Mouse (Mus musculus) T-helper 17 cell (primary cell): ENCODE measurements around the gene Cacna1d.

ENCODE experiments used
- in situ Hi-C, 2 experiments: fragments of 300-600 bp; cut with MboI, MseI; formaldehyde crosslinking; loops; 1 replicate in 1 of 2; 2 replicates in 1 of 2; pipeline ENCODE4 v1.15.1; 2025; ENCODE audit warnings: high pct_unique_total_duplicates in 2 of 2

The Cacna1d gene

DNA sequence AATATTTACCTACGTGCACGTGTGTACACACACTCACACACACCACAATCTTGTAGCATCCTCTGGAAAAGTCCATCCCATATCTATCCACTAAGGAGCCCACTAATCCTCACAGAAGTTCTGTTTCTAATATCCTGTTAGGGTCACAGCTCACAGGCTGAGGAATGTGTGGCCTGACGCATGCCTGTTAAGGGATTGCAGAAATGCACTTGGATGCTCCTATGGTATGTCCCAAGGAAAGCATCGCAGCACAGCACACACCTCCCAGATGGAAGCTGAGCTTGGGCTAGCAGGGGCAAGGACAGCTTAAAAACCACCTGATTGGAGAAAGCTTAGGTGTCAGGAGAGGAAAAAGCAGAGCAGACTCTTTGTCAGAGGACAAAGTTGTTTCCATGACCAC, 271.4 kb downstream of the Cacna1d start:
- in situ Hi-C loops, result no loop called here

- in situ Hi-C loops, result no loop called here
Measured at GRCm38 (mm10) chr14:30218114-30218513, 273.1 kb downstream of the Cacna1d start.

- in situ Hi-C loops, result no loop called here
Measured at GRCm38 (mm10) chr14:30217124-30217523, 274.1 kb downstream of the Cacna1d start.

- in situ Hi-C loops, result no loop called here
Measured at GRCm38 (mm10) chr14:30208156-30208555, 283.1 kb downstream of the Cacna1d start.

- in situ Hi-C loops, result no loop called here
Measured at GRCm38 (mm10) chr14:30205821-30206220, 285.4 kb downstream of the Cacna1d start.

GRCm38 (mm10) chr14:30204526-30204925, 286.7 kb downstream of the Cacna1d start:
- in situ Hi-C loops, result no loop called here

DNA sequence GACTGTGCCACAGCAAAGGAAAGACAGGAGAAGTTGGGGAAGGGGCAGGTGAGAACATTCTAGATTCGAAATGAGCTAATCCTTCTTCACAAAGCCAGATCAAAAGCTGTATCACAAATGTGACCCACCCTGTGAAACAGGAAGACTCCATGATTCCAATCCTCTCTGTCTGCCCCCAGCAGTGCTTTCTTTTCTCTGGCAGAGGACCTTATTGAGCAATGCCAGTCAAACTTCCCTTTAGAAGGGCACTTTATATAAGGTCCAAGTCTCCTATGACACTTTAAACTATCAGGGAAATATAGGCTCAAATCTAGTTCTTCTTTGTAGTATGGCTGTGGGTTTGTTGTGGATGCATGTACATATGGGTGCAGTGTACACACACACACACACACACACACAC, 290.9 kb downstream of the Cacna1d start:
- in situ Hi-C loops, result no loop called here

GRCm38 (mm10) chr14:30198882-30199281, 292.4 kb downstream of the Cacna1d start:
- in situ Hi-C loops, result no loop called here

DNA sequence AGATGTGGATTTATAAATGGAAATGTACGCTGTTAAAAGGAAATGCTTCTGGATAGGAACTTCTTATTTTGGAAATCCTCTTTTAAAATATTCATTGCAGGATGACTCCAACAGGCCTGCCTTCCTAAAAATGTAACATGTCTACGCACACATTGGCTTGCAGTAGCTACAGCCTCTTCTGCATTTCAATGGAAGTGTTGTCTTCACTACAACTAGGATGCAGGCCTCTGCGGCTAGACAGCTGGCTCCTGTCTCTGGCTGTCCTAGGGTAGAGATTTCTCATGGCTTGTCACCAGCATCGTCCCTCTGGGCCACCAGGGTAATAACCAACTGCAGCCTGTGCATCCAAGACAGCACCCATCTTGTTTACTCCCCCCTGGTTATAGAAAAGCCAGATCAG, 293.1 kb downstream of the Cacna1d start:
- in situ Hi-C loops, result no loop called here

GRCm38 (mm10) chr14:30196959-30197358, 294.3 kb downstream of the Cacna1d start:
- in situ Hi-C loops, result no loop called here

GRCm38 (mm10) chr14:30196235-30196634, 295.0 kb downstream of the Cacna1d start:
- in situ Hi-C loops, result no loop called here

DNA sequence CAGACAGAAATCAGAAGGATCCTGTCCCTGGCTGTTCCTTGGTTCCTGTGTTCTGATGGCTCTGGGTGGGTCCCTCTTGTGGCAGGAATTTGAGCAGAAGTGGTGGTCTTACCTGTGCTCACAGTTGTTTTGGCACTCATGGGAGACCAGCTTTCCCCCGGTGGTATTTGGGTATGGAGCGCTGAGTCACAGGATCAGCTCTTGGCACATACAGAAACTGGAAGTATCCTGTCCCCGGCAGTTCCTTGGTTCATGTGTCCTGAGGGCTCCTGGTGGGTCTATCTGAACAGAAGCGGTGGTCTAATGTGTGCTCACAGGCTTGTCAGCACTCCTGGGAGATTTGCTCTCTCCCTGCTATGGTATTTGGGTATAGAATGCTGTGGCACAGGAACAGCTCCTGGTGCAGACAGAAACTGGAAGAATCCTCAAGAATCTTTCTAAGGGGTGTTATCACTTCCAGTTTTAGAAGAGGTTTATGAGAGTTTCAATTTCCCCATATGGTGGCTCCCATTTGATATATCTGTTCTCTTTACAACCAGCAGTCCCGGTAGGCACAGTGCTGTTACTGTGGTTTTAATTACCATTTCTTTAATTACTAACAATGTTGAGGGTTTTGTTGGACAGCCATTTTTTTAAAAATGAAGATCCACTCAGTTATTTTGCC, 300.8 kb downstream of the Cacna1d start:
- in situ Hi-C loops, result no loop called here

DNA sequence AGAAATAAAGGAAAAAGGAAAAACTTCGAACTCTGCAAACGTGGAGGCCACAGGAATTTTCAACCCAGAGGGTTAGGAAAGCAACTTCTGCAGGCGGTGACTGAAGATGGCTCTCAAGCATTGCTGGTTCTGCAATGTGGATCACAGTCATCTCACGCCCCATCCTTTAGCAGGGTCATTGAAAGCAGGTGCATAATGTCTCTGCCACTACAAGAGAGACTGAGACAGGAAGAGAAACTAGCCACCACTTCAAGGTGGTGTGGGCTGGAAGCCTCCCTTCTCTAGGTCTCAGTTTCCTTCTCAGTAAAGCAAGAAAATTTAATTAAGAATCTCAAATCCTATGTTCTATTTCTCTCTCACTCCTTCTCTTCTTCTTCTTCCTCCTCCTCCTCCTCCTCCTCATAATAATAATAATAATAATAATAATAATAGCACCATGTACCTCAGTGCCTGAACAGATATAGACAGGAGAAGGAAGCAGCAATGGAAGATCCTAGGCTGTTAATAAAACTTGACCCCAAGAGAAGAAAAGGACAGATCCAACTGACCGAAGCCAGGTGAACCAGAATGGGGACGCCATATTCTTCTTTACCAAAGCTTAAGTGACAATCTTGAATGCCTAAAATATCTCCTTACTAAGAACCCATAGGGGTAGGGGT, 305.5 kb downstream of the Cacna1d start:
- in situ Hi-C loops, result no loop called here

DNA sequence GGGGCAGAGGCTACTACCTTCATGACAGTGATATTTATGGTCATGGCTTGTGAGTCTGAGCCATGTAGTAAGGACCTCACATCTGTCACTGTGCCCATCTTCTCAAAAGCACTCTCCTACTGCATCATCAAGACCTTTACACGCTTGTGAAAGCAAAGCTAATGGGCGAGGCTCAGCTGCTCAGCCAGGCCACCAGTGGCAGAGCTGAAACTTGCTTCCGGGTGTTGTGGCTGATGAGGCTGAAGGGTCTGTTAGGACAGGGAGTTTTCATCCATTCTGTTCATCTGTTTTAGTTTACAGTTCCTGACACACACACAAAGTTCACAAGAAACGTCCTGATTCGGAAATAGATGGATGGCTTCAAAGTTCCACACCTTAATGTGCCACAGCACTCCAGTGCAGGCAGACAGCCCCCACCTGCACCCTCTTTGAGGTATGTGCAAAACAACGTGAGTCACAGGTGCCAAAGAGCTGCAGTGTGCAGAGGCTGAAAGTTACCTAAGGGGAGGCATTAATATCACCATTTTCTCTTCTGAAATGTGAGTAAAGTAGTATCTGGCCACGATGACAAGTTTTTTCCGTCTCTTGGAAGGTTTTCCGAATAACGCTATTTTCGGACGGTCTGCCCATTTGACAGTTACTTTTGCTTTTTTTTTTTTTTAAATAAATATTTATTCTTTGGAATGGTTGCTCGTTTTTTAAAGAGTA, 306.7 kb downstream of the Cacna1d start:
- in situ Hi-C loops, result loop anchor here (5.0 kb wide), 2 partner anchors 87 to 668 kb away; no protein-coding TSS in a partner anchor

DNA sequence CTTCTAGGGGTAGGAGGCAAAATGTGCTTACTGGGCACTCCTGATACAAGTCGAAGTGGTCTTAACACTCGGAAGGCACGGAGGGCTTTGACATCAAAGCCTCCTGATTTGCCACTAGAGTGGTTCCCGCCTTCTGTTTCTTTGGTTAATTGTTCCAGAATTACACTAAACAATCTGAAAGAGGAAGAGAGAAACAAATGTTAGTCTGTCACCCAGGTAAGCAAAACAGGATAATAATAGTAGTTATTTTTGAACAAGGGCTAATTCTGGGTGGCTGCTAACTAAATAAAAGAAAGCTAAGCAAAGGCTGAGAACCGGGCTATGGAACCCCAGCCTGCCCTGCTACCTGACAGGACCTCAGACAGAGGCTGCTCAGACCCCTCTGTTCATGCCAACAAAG, 307.2 kb downstream of the Cacna1d start:
- in situ Hi-C loops, result loop anchor here (5.0 kb wide), 2 partner anchors 87 to 668 kb away; no protein-coding TSS in a partner anchor

GRCm38 (mm10) chr14:30182624-30183524, 308.4 kb downstream of the Cacna1d start:
- in situ Hi-C loops, result loop anchor here (5.0 kb wide), 2 partner anchors 86 to 669 kb away; no protein-coding TSS in a partner anchor

GRCm38 (mm10) chr14:30178306-30178705, 312.9 kb downstream of the Cacna1d start:
- in situ Hi-C loops, result no loop called here

- in situ Hi-C loops, result no loop called here
Measured at GRCm38 (mm10) chr14:30177850-30178249, 313.4 kb downstream of the Cacna1d start.

- in situ Hi-C loops, result no loop called here
Measured at GRCm38 (mm10) chr14:30175362-30175761, 315.9 kb downstream of the Cacna1d start.

DNA sequence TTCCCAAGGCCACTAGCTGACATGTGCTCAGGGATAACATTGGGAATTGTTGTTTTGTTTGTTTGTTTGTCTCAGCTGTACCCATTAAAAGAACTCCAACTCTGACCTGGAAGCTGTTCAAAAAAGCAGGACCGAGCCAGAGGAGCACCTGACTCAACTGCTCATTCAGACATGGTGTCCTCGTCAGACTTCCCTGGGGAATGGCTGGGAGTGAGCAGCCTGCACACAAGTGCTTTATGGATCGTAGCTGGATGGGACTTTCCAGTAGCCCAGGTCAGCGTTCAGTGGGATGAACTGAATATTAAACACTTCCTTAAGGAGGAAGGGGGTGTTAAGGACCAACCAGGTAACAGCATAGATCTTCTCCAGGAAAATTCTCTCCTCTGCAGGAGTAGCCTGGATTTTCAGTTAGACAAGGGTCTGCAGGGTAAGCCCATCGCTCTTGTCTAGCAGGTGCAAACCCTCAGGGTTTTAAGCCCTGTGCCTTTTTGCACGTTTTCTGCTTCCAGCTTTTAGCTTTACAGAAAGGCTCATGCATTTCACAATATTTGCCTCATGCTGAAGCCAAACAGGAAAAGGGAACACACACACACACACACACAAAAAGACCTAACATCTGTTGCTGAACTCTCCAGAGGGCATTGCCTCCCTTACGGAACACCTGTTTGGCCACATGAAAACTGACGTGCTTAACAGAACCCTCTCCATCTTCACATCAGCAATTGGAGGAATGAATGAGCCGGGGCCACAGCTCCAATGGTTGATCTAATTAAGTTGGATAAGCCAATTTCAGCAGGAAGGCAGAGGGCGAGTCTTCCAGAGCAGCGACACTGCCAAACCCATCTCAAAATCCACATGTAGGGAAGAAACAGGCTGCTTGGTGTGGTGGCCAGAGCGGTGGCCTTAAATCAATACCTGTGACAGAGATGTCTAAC, 318.2 kb downstream of the Cacna1d start:
- in situ Hi-C loops, result no loop called here
